Mouse (Mus musculus): ENCODE results near the gene Rem1.

- TF ChIP-seq POLR2A (IDR thresholded peaks at IDR 0.05; ENCODE audit: borderline replicate concordance, extremely low read depth, insufficient read depth, insufficient read length, poor library complexity, severe bottlenecking) (no peak), CTCF (IDR thresholded peaks at IDR 0.05; ENCODE audit: borderline replicate concordance, extremely low read depth, insufficient read depth, insufficient read length) (no peak)
Measured at GRCm38 (mm10) chr2:152588450-152588849, 38.3 kb upstream of the Rem1 start.
